Mouse (Mus musculus) liver, postnatal 0 days (tissue): ENCODE measurements at regions not wholly inside any gene's neighbourhood (a gene's known extent, or its start where the extent isn't known, plus 50 kb on each side); places are given as distances from the start of the nearest gene placed in this dataset.

Experiments
- CTCF ChIP-seq: sonication (generic); IDR thresholded peaks from 2 replicates; pipeline ENCODE4 v1.5.1; 2016; ENCODE audit warnings: antibody characterized with exemption, low read depth
- EP300 ChIP-seq: IDR thresholded peaks from 2 replicates; pipeline ENCODE4 v1.6.1; 2016; ENCODE audit warnings: antibody characterized with exemption, low read depth, mild to moderate bottlenecking

- TF ChIP-seq CTCF = no peak
- TF ChIP-seq EP300 = no peak
Measured at GRCm38 (mm10) chr16:24124083-24124482, 135.4 kb upstream of the Bcl6 start.
